Mouse (Mus musculus): ENCODE measurements around the gene Gm5142.

Gene Gm5142

GRCm38 (mm10) chr14:59178649-59179048 is at the start of gene Gm5142:
TSS of gene Gm5142 (minus strand) at chr14:59178749.
- no peak for DNase-seq

GRCm38 (mm10) chr14:59226240-59226639 is 47.7 kb upstream of the Gm5142 start:
- DNase-seq, result no peak

GRCm38 (mm10) chr14:59219241-59219640 is 40.7 kb upstream of the Gm5142 start:
- DNase-seq, result no peak

- no peak for DNase-seq
Observed at GRCm38 (mm10) chr14:59209816-59210215, 31.3 kb upstream of the Gm5142 start.

GRCm38 (mm10) chr14:59209003-59209402 is 30.5 kb upstream of the Gm5142 start:
- DNase-seq, result no peak

GRCm38 (mm10) chr14:59205976-59206583 is 27.5 kb upstream of the Gm5142 start:
- no peak for DNase-seq

- DNase-seq, result no peak
Observed at GRCm38 (mm10) chr14:59205461-59205860, 26.9 kb upstream of the Gm5142 start.

GRCm38 (mm10) chr14:59201604-59202215 is 23.2 kb upstream of the Gm5142 start:
- no peak for DNase-seq

GRCm38 (mm10) chr14:59200711-59201603 is 22.4 kb upstream of the Gm5142 start, which contains the start of gene Rcbtb1:
TSS of gene Rcbtb1 (plus strand) at chr14:59201209.
- DNase-seq, result peak; percentile 93

GRCm38 (mm10) chr14:59186121-59186520 is 7.6 kb upstream of the Gm5142 start:
- DNase-seq, result no peak

- no peak for DNase-seq
Observed at GRCm38 (mm10) chr14:59185514-59185913, 7.0 kb upstream of the Gm5142 start.

GRCm38 (mm10) chr14:59182732-59183131 is 4.2 kb upstream of the Gm5142 start:
- no peak for DNase-seq

GRCm38 (mm10) chr14:59157016-59157698 is 21.4 kb downstream of the Gm5142 start:
- no peak for DNase-seq

GRCm38 (mm10) chr14:59155589-59155988 is 23.0 kb downstream of the Gm5142 start:
- DNase-seq, result no peak

GRCm38 (mm10) chr14:59142793-59143192 is 35.8 kb downstream of the Gm5142 start, which contains the start of gene 1700129C05Rik:
TSS of gene 1700129C05Rik (minus strand) at chr14:59142893.
- DNase-seq, result no peak

- no peak for DNase-seq
Observed at GRCm38 (mm10) chr14:59114281-59114680, 64.3 kb downstream of the Gm5142 start.
